Mouse (Mus musculus) stomach, postnatal 0 days (tissue): ENCODE measurements around the gene Prrc2a. TPM values are rescaled to one million over a fixed set of nuclear protein-coding genes. Genes with fewer than 3 reads are reported as not detected.

Experiments used
- ATAC-seq: fragments of 200-750 bp; cut with Nextera tagmentation; 2 replicates; pipeline ENCODE4 v1.8.0; 2017; ENCODE audit not compliant: low FRiP score, low TSS enrichment
- DNase-seq: peaks from one replicate; pipeline ENCODE4 v3.0.0-alpha.2; 2016; ENCODE audit warnings: low spot score
- H3K27ac ChIP-seq: fragments of 300-500 bp; sonication (generic); replicated peaks from 2 replicates; pipeline ENCODE4 v1.5.1; 2014; ENCODE audit warnings: mild to moderate bottlenecking, control low read depth
- H3K27me3 ChIP-seq: fragments of 300-500 bp; sonication (generic); 2 replicates; pipeline ENCODE4 v1.6.1; 2014; ENCODE audit warnings: low read length; ENCODE audit not compliant: control insufficient read depth, insufficient read depth
- H3K36me3 ChIP-seq: fragments of 300-500 bp; sonication (generic); 2 replicates; pipeline ENCODE4 v1.6.1; 2014; ENCODE audit warnings: low read length, mixed read lengths; ENCODE audit not compliant: control insufficient read depth, insufficient read depth
- H3K4me1 ChIP-seq: fragments of 300-500 bp; sonication (generic); replicated peaks from 2 replicates; pipeline ENCODE4 v1.6.1; 2014; ENCODE audit warnings: antibody characterized with exemption; ENCODE audit not compliant: control insufficient read depth, insufficient read depth
- H3K4me2 ChIP-seq: fragments of 300-500 bp; sonication (generic); replicated peaks from 2 replicates; pipeline ENCODE4 v1.6.1; 2014; ENCODE audit warnings: low read depth, mild to moderate bottlenecking, control low read depth, moderate library complexity
- H3K4me3 ChIP-seq: fragments of 300-500 bp; sonication (generic); 2 replicates; pipeline ENCODE4 v1.5.1; 2014; ENCODE audit warnings: low read depth, low read length, control low read depth
- H3K9ac ChIP-seq: fragments of 300-500 bp; sonication (generic); 2 replicates; pipeline ENCODE4 v1.6.1; 2014; ENCODE audit warnings: mild to moderate bottlenecking, low read length, control low read depth, mixed read lengths
- H3K9me3 ChIP-seq: fragments of 300-500 bp; sonication (generic); 2 replicates; pipeline ENCODE4 v1.6.1; 2016; ENCODE audit warnings: low read length; ENCODE audit not compliant: control insufficient read depth
- CTCF ChIP-seq: IDR thresholded peaks from 2 replicates; pipeline ENCODE4 v1.5.1; 2016; ENCODE audit warnings: antibody characterized with exemption, low read depth, mild to moderate bottlenecking, moderate library complexity
- EP300 ChIP-seq: optimal IDR thresholded peaks from 2 replicates; pipeline ENCODE3; 2016; ENCODE audit warnings: antibody characterized with exemption
- WGBS: fragments of 180-500 bp; shearing (Covaris S2); extraction: QIAGEN DNeasy Blood & Tissue Kit; methylation state at CpG from one replicate; pipeline ENCODE4 v1.1.7; 2014; 5-methylcytosine and 5-hydroxymethylcytosine counted together
- polyA plus RNA-seq: library from polyadenylated mRNA; unstranded; fragments of >200 nt; fragmentation: Nextera tagmentation; extraction: Ambion mirVana; gene quantifications from 2 replicates; pipeline ENCODE4 v1.2.1, GENCODE M21; 2015

Prrc2a gene
- polyA plus RNA-seq, 1 experiment from 2014 or later, result 49.3 TPM

DNA sequence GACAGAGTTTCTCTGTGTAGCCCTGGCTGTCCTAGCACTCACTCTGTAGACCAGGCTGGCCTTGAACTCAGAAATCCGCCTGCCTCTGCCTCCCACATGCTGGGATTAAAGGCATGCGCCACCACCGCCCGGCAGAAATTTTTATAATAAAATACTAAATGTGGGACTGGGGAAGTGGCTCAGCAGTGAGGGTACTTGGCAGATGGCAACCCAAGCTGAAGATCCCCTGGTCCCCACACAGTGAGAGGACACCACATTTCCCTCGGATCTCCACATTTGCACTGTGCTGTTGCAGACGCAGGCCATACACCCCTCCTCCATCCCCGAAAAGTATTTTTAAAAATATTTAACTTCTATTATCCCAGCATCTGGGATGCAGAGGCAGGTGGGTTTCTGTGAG is 31.2 kb downstream of the Prrc2a start:
- Histone ChIP-seq H3K27ac (no peak overlapping the region), H3K36me3 (peaks cover 3% of the 10 kb centered on the region), H3K27me3 (no peaks in the 10 kb centered on the region), H3K9ac (no peak overlapping the region), H3K4me1 (no peaks in the 10 kb centered on the region), H3K4me3 (no peak overlapping the region), H3K4me2 (no peak overlapping the region), H3K9me3 (no peaks in the 10 kb centered on the region)
- no peak for TF ChIP-seq CTCF
- TF ChIP-seq EP300, result no peak
- ATAC-seq (no peak), DNase-seq (no peak)
- WGBS, result 91% methylated on average over 7 of the region's 7 CpGs

DNA sequence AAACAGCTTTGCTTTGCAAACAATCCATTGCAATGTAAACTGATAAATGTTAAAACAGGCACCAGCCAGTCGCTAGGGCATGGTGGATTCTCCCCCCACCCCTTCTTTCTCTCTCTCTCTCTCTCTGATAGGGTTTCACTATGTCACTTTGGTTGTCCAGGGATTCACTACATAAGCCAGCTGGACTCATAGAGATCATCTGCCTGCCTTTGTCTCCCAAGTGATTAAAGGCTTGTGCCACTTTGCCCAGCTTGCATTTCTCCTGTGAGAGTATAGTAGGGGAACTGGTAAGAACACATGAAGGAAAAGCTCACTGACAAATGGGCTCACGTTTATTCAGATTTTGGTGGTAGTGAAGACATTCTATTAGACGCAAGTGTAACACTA is 32.5 kb downstream of the Prrc2a start:
- no peaks in the 10 kb centered on the region for H3K27me3 ChIP-seq
- no peak overlapping the region for H3K4me2 ChIP-seq
- H3K9ac ChIP-seq, result no peak overlapping the region
- 67% methylated on average over 3 of the region's 3 CpGs for WGBS
- H3K36me3 ChIP-seq, result no peaks in the 10 kb centered on the region; the same call in none of the 2 replicates
- no peaks in the 10 kb centered on the region for H3K9me3 ChIP-seq
- ATAC-seq (no peak), DNase-seq (no peak)
- no peak overlapping the region for H3K4me3 ChIP-seq
- H3K27ac ChIP-seq, result no peak overlapping the region
- TF ChIP-seq EP300 (no peak), CTCF (no peak)
- no peaks in the 10 kb centered on the region for H3K4me1 ChIP-seq

GRCm38 (mm10) chr17:35131500-35132173 is 33.1 kb downstream of the Prrc2a start, which contains the start of gene Apom:
Gene Apom, minus strand, starts transcription at chr17:35132050.
- Histone ChIP-seq H3K4me1 (peaks cover 2% of the 10 kb centered on the region; the same call in 1 of the 2 replicates), H3K9me3 (no peaks in the 10 kb centered on the region), H3K36me3 (no peaks in the 10 kb centered on the region; the same call in none of the 2 replicates), H3K4me2 (no peak within 1 kb of the TSS), H3K4me3 (no peak within 1 kb of the TSS), H3K9ac (no peak within 1 kb of the TSS), H3K27ac (no peak within 1 kb of the TSS), H3K27me3 (no peaks in the 10 kb centered on the region)
- ATAC-seq (no peak), DNase-seq (no peak)
- WGBS, result 69% methylated on average over 15 of the region's 15 CpGs
- no peak for TF ChIP-seq EP300
- TF ChIP-seq CTCF, result no peak

- no peak overlapping the region for H3K4me3 ChIP-seq
- DNase-seq (no peak), ATAC-seq (no peak)
- no peaks in the 10 kb centered on the region; the same call in none of the 2 replicates for H3K36me3 ChIP-seq
- H3K27me3 ChIP-seq, result no peaks in the 10 kb centered on the region
- H3K4me1 ChIP-seq, result peaks cover 3% of the 10 kb centered on the region; the same call in 1 of the 2 replicates
- no peaks in the 10 kb centered on the region for H3K9me3 ChIP-seq
- no peak overlapping the region for H3K9ac ChIP-seq
- WGBS, result 91% methylated on average over 8 of the region's 8 CpGs
- no peak overlapping the region for H3K4me2 ChIP-seq
- TF ChIP-seq EP300 (no peak), CTCF (no peak)
- no peak overlapping the region for H3K27ac ChIP-seq
These were observed 33.7 kb downstream of the Prrc2a start for GRCm38 (mm10) chr17:35131038-35131437.

GRCm38 (mm10) chr17:35128996-35129395 is 35.7 kb downstream of the Prrc2a start:
- no peak overlapping the region for H3K4me2 ChIP-seq
- peaks cover 3% of the 10 kb centered on the region; the same call in 1 of the 2 replicates for H3K4me1 ChIP-seq
- no peak overlapping the region for H3K27ac ChIP-seq
- no peak overlapping the region for H3K9ac ChIP-seq
- H3K4me3 ChIP-seq, result no peak overlapping the region
- H3K36me3 ChIP-seq, result no peaks in the 10 kb centered on the region; the same call in none of the 2 replicates
- no peak for TF ChIP-seq EP300
- no peak for TF ChIP-seq CTCF
- WGBS, result 73% methylated on average over 11 of the region's 11 CpGs
- no peaks in the 10 kb centered on the region for H3K27me3 ChIP-seq
- H3K9me3 ChIP-seq, result no peaks in the 10 kb centered on the region
- ATAC-seq, result no peak
- no peak for DNase-seq

DNA sequence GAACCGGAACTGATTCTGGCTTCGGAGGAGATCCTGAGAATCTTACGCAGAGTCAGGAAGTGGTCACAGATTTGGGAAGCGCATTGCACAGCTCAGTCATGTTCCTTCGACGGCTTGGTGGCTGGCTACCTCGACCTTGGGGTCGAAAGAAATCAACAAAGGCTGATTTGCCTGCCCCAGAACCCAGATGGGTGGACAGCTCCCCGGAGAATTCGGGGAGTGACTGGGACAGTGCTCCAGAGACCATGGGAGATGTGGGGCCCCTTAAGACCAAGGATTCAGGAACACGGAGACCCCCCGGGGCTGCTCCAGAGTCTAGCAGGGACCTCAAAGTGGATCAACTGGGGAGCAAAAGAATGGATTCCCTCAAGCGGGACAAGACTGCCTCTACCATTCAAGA is 37.7 kb downstream of the Prrc2a start:
- H3K4me3 ChIP-seq, result peak overlapping the region; percentile 61
- 47% methylated on average over 13 of the region's 13 CpGs for WGBS
- peak overlapping the region; percentile 87 for H3K27ac ChIP-seq
- H3K9ac ChIP-seq, result peak overlapping the region; percentile 77
- no peaks in the 10 kb centered on the region for H3K27me3 ChIP-seq
- ATAC-seq (no peak), DNase-seq (no peak)
- TF ChIP-seq CTCF, result no peak
- TF ChIP-seq EP300, result no peak
- H3K4me1 ChIP-seq, result peaks cover 3% of the 10 kb centered on the region; the same call in 1 of the 2 replicates
- no peaks in the 10 kb centered on the region for H3K9me3 ChIP-seq
- peak overlapping the region; percentile 85 for H3K4me2 ChIP-seq
- H3K36me3 ChIP-seq, result no peaks in the 10 kb centered on the region; the same call in none of the 2 replicates
